Mouse (Mus musculus) embryonic facial prominence, embryonic 14.5 days (tissue): ENCODE results near the gene Bora. TPM values are rescaled to one million over a fixed set of nuclear protein-coding genes. Genes with fewer than 3 reads are reported as not detected.

Experiments used
- ATAC-seq: fragments of 200-750 bp; cut with Nextera tagmentation; 2 replicates; pipeline ENCODE4 v1.8.0; 2017; ENCODE audit warnings: low read depth, moderate number of reproducible peaks, moderate TSS enrichment
- DNase-seq: peaks from one replicate; pipeline ENCODE4 v3.0.0-alpha.2; 2015; ENCODE audit warnings: low spot score
- H3K27ac ChIP-seq: fragments of 300-500 bp; sonication (generic); replicated peaks from 2 replicates; pipeline ENCODE4 v1.5.1; 2014; ENCODE audit warnings: low read depth, mild to moderate bottlenecking, low read length, moderate library complexity
- H3K27me3 ChIP-seq: fragments of 300-500 bp; sonication (generic); replicated peaks from 2 replicates; pipeline ENCODE4 v1.6.1; 2014; ENCODE audit warnings: low read length; ENCODE audit not compliant: control insufficient read depth, insufficient read depth
- H3K36me3 ChIP-seq: fragments of 300-500 bp; sonication (generic); 2 replicates; pipeline ENCODE4 v1.6.1; 2014; ENCODE audit warnings: low read length, mixed read lengths; ENCODE audit not compliant: control insufficient read depth, insufficient read depth
- H3K4me1 ChIP-seq: fragments of 300-500 bp; sonication (generic); 2 replicates; pipeline ENCODE4 v1.6.1; 2014; ENCODE audit warnings: antibody characterized with exemption, low read length; ENCODE audit not compliant: control insufficient read depth, insufficient read depth
- H3K4me2 ChIP-seq: fragments of 300-500 bp; sonication (generic); 2 replicates; pipeline ENCODE4 v1.6.1; 2014; ENCODE audit warnings: low read depth, mild to moderate bottlenecking, low read length, moderate library complexity, mixed read lengths
- H3K4me3 ChIP-seq: fragments of 300-500 bp; sonication (generic); 2 replicates; pipeline ENCODE4 v1.5.1; 2014; ENCODE audit warnings: low read depth, mild to moderate bottlenecking, low read length
- H3K9ac ChIP-seq: fragments of 300-500 bp; sonication (generic); 2 replicates; pipeline ENCODE4 v1.6.1; 2014; ENCODE audit warnings: low read depth, mild to moderate bottlenecking, low read length, moderate library complexity, mixed read lengths
- H3K9me3 ChIP-seq: fragments of 300-500 bp; sonication (generic); 2 replicates; pipeline ENCODE4 v1.6.1; 2016; ENCODE audit warnings: low read length; ENCODE audit not compliant: control insufficient read depth
- WGBS: fragments of 180-500 bp; shearing (Covaris S2); extraction: QIAGEN DNeasy Blood & Tissue Kit; methylation state at CpG from one replicate; pipeline ENCODE4 v1.1.7; 2014; 5-methylcytosine and 5-hydroxymethylcytosine counted together
- polyA plus RNA-seq: library from polyadenylated mRNA; unstranded; fragments of >200 nt; fragmentation: Nextera tagmentation; extraction: Ambion mirVana; gene quantifications from 2 replicates; pipeline ENCODE4 v1.2.1, GENCODE M21; 2014

The Bora gene
- polyA plus RNA-seq = 26.7 and 43.7 TPM in 2 replicates

DNA sequence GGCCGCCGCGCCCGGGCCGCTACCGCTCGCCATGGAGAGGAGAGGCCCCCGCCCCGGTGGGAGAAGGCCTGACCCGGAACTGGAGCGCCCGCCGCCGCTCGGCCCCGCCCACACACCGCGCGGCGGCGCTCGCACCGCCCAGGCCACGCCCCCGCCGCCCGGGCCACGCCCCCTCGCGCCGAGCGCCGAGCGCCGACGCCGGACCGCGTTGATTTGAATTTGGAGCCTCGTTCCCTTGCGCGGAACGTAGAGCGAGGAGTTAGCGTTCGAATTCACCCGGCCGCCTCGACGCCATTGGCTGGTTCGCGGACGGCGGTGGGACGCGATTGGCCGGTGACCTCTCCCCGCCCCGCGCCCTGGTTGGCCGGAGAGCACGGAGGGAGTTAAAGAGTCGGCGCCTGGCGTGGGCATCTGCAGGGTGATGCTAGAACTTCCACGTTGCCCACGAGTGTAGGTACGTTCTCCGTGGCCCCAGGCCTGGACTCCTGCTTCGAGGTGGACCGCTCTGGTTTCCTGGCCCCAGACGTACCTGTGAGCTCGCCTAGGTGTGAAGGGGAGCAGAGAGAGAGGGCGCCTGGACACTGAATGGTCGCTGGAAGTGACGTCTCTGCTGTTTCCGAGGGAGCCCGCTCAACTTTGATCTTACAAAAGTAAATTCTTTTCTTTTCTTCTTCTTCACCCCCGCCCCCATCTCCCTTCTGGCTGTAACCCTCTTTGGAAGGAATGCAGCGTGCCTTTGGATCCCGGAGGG lies at the start of gene Bora, which contains the start of gene Mzt1:
Gene Bora (plus strand): TSS at position 192 of the 751 bp plus-strand sequence.
Gene Mzt1 (minus strand): TSS at position 104 of the 751 bp plus-strand sequence.
- no peaks in the 10 kb centered on the region for H3K27me3 ChIP-seq
- under 1% methylated on average over 45 of the region's 81 CpGs for WGBS
- peak within 1 kb of the TSS; percentile 91 for H3K27ac ChIP-seq
- H3K4me1 ChIP-seq = peaks cover 15% of the 10 kb centered on the region; the same call in 1 of the 2 replicates
- H3K36me3 ChIP-seq = peaks cover 8% of the 10 kb centered on the region; the same call in 1 of the 2 replicates
- ATAC-seq (peak; percentile 96), DNase-seq (peak; percentile 97)
- peak within 1 kb of the TSS; percentile 70 for H3K4me2 ChIP-seq
- peak within 1 kb of the TSS; percentile 96 for H3K9ac ChIP-seq
- H3K9me3 ChIP-seq = no peaks in the 10 kb centered on the region
- peak within 1 kb of the TSS; percentile 99 for H3K4me3 ChIP-seq

DNA sequence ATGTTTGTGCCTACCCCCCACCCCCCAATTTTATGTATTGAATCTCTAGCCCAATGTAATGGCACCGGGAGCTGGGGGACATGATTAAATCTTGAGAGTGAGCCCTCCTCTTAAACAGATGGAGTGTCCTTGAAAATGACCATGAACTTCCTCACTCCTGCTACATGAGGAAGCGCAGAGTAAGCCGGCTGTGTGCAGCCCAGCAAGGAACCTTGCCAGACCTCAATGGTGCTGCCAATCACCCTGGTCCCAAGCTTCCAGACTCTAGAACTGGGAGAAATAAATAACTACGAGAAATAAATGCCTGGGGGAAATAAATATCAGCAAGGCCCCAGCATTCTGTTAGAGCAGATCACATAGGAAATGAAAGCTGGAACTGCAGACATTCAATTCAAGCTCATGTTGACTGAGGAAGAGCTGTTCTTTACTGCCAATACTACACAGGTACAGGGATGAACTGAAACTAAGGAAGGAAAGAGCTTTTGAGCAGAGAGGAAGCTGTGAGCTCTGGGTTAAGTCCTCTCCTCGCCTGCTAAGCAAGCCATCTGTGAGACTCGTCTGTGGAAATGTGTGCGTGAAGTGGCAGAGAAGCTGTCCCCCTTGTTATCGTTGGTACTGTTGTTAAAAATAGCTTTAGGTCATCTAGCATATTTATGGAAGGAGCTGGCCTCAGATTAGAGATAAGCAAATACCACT lies 35.6 kb upstream of the Bora start:
- 64% methylated on average over 8 of the region's 8 CpGs for WGBS
- no peaks in the 10 kb centered on the region for H3K9me3 ChIP-seq
- no peaks in the 10 kb centered on the region for H3K36me3 ChIP-seq
- no peak overlapping the region for H3K9ac ChIP-seq
- no peaks in the 10 kb centered on the region for H3K27me3 ChIP-seq
- ATAC-seq = no peak
- H3K4me1 ChIP-seq = no peaks in the 10 kb centered on the region
- H3K4me3 ChIP-seq = no peak overlapping the region
- DNase-seq = no peak
- no peak overlapping the region for H3K4me2 ChIP-seq
- no peak overlapping the region for H3K27ac ChIP-seq

DNA sequence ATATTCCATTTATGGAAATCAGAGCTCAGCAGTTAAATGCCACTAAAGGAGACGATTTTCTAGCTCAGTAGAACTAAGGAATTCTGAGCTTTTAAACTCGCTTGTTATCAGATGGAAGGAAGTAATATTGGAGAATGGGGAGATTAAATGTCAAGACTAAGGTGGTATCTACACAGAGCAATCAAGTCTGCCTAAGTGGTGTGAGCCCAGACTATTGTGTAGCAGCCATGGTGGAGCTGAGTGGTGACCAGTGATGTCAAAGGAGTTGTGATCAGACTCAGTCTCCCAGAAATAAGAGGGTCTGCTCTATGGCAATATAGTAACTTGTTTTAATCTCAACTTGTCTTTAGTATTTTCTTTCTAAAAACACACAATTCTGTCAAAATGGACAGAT lies 35.1 kb upstream of the Bora start:
- H3K27me3 ChIP-seq = no peaks in the 10 kb centered on the region
- H3K4me1 ChIP-seq = no peaks in the 10 kb centered on the region
- no peak overlapping the region for H3K9ac ChIP-seq
- ATAC-seq (no peak), DNase-seq (no peak)
- WGBS = 40% methylated on average over 2 of the region's 2 CpGs
- H3K27ac ChIP-seq = no peak overlapping the region
- H3K4me3 ChIP-seq = no peak overlapping the region
- no peaks in the 10 kb centered on the region for H3K36me3 ChIP-seq
- no peaks in the 10 kb centered on the region for H3K9me3 ChIP-seq
- H3K4me2 ChIP-seq = no peak overlapping the region

DNA sequence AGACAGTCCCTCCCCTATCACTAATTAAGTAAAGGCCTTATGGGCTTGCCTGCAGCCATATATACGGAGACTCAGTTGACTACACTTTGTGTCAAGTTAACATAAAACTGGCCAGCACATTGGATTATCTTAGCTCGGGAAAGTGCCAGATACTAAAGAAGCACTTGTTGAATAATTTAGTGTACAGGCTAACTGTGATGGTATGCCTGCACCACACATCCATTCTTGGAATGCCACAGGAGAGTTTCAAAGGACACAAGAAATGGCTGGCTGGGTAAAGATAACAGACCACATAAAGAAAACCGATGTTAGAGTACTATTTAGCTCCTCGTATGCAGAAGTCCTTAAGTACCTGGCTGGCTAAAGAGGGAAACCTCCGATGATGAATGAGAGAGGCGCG lies 27.3 kb upstream of the Bora start:
- Histone ChIP-seq H3K9me3 (no peaks in the 10 kb centered on the region), H3K36me3 (no peaks in the 10 kb centered on the region), H3K9ac (no peak overlapping the region), H3K4me1 (no peaks in the 10 kb centered on the region), H3K4me3 (no peak overlapping the region), H3K4me2 (no peak overlapping the region), H3K27me3 (no peaks in the 10 kb centered on the region), H3K27ac (no peak overlapping the region)
- WGBS = 79% methylated on average over 7 of the region's 7 CpGs
- DNase-seq = no peak
- no peak for ATAC-seq

DNA sequence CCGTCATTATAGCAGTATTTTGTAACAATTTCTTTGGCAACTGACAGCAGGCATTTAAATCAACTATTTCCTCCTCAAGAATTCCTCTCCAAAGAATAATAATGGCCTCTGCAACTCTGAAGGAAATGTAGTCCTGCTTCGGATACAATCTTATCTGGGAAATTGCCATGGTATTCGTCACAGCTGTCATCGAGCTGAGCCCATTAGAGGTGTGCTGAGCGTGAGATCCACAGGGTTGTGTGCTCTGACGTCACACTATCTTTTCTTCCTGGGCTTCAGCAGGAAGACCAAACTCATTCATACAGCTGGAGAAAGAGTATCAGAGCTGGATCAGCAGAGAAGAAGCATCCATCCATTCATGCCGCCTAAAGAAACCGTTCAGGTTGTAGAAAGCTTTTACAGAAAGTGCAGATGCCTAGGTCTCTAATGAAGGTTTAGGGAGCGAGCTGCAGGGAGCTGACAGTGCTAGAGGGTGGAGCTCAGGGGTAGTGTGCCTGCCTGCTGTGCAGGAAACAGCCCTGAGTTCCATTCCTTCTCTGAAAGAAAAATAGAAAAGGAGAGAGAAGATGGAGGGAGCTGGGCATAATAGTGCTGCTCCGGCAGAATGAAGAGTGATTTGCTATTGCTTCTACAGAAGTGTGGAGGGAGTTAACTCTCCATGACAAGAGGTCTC lies 26.8 kb upstream of the Bora start:
- Histone ChIP-seq H3K36me3 (no peaks in the 10 kb centered on the region), H3K27me3 (no peaks in the 10 kb centered on the region), H3K27ac (no peak overlapping the region), H3K9me3 (no peaks in the 10 kb centered on the region), H3K4me3 (no peak overlapping the region), H3K4me2 (no peak overlapping the region), H3K4me1 (no peaks in the 10 kb centered on the region), H3K9ac (no peak overlapping the region)
- ATAC-seq (no peak), DNase-seq (peak; percentile 20)
- 47% methylated on average over 10 of the region's 10 CpGs for WGBS

DNA sequence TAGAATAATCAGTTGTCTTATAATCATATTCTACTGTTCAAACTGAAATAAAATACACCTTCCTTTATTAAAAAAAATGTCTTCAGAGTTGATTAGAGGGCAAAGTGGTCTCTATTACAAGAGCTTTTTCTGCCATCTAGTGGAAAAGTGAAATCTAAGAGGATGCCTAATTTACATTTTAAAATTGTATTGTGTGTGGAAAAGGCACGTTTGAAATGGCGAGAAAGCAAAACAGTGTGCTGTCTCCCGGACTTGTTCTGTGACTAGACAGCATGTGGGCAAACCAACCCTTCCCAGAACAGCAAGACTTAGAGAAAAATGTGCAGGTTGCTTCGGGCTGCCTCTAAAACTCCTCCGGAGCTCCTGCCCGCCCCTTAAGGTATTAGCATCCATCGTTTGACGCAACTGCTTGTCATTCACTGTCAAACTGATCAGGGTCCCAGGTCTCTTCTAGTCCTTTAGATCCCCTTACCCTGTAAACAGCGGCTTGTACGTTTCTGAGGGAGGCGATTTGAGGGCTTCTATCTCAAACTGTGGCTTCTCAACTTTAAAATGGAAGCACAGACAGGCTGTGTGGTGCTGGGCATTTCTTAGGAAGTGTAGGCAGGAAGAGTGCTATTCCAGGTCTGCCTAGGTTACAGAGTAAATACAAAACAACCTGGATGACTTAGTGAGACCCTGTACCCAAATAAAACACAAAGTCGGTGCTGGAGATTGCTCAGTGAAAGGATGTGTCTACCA lies 23.5 kb upstream of the Bora start:
- peak overlapping the region; percentile 53 for H3K4me2 ChIP-seq
- DNase-seq (peak; percentile 55), ATAC-seq (no peak)
- H3K9me3 ChIP-seq = 0 out of 2 replicates have a peak, but pooled peaks cover 4% of the 10 kb centered on the region
- no peak overlapping the region for H3K27ac ChIP-seq
- H3K27me3 ChIP-seq = no peaks in the 10 kb centered on the region
- 42% methylated on average over 12 of the region's 12 CpGs for WGBS
- H3K9ac ChIP-seq = no peak overlapping the region; the same call in 1 of the 2 replicates
- H3K4me3 ChIP-seq = peak overlapping the region; percentile 25
- H3K36me3 ChIP-seq = no peaks in the 10 kb centered on the region
- H3K4me1 ChIP-seq = no peaks in the 10 kb centered on the region

DNA sequence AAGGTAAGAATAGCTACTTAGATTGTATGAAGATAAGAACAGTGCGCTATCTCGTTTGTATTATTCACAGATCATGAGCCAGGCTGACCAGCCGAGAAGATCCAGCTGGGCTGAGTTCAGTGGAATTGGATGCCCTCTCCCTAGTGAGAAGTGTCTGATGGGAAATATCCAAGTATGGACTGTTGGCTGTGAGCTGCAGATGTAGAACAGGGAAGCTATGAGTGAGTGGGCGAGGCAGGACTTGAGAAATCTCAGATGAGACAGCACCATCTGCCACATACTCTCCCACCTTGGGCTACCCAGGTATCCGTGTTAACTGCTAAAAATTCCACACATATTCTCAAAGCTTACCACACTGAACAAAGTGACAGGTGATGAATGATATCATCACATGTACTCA lies 16.0 kb upstream of the Bora start:
- H3K36me3 ChIP-seq = 0 out of 2 replicates have a peak, but pooled peaks cover 9% of the 10 kb centered on the region
- H3K4me3 ChIP-seq = no peak overlapping the region
- H3K4me1 ChIP-seq = no peaks in the 10 kb centered on the region
- ATAC-seq (0 out of 2 replicates have a peak, but pooled peaks have one; percentile 33), DNase-seq (no peak)
- H3K9me3 ChIP-seq = 0 out of 2 replicates have a peak, but pooled peaks cover 4% of the 10 kb centered on the region
- H3K4me2 ChIP-seq = no peak overlapping the region
- no peak overlapping the region for H3K9ac ChIP-seq
- 82% methylated on average over 5 of the region's 5 CpGs for WGBS
- no peaks in the 10 kb centered on the region for H3K27me3 ChIP-seq
- no peak overlapping the region for H3K27ac ChIP-seq

DNA sequence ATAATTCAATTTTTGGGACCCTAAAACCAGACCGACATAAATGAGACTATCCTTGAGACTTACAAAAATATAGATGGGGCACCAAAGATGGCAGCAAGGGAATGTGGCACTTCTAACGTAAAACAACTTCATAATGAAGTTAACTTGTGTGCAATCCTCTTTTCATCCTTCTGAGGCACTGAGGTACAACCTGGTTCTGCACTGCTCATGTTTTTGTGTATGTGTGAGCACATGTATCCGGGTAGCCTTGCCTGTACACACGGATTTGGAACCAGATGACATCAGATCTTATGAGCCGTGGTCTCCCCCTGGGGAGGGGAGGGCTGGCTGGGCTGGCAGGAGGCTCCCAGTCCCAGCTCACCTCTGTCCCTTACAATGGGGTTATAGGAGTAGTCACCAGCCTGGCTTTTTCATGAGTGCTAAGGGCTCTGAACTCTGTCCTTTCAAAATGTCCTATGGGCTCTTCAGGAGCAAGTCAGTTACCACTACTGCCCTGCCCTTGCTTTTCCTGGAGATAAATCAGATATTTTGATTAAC lies 14.6 kb upstream of the Bora start:
- Histone ChIP-seq H3K36me3 (peaks cover 15% of the 10 kb centered on the region; the same call in 1 of the 2 replicates), H3K27me3 (no peaks in the 10 kb centered on the region), H3K27ac (no peak overlapping the region), H3K4me1 (no peaks in the 10 kb centered on the region), H3K4me2 (no peak overlapping the region), H3K9me3 (0 out of 2 replicates have a peak, but pooled peaks cover 4% of the 10 kb centered on the region), H3K9ac (no peak overlapping the region), H3K4me3 (no peak overlapping the region)
- DNase-seq = no peak
- WGBS = 86% methylated on average over 5 of the region's 5 CpGs
- ATAC-seq = no peak
